Mouse (Mus musculus) limb, embryonic 14.5 days (tissue): ENCODE data around the gene Jchain. TPM values are rescaled to one million over a fixed set of nuclear protein-coding genes. Genes with fewer than 3 reads are reported as not detected.

ENCODE experiments used
- ATAC-seq: fragments of 200-750 bp; cut with Nextera tagmentation; 2 replicates; pipeline ENCODE4 v1.8.0; 2017; ENCODE audit warnings: low read depth, moderate number of reproducible peaks, moderate TSS enrichment; ENCODE audit not compliant: low FRiP score
- DNase-seq: peaks from one replicate; pipeline ENCODE4 v3.0.0-alpha.2; 2015; ENCODE audit warnings: low spot score
- H3K27ac ChIP-seq: fragments of 300-500 bp; sonication (generic); replicated peaks from 2 replicates; pipeline ENCODE4 v1.5.1; 2014; ENCODE audit warnings: low read depth, mild to moderate bottlenecking, low read length, moderate library complexity, mixed read lengths
- H3K27me3 ChIP-seq: fragments of 300-500 bp; sonication (generic); 2 replicates; pipeline ENCODE4 v1.6.1; 2014; ENCODE audit warnings: low read length, mixed read lengths; ENCODE audit not compliant: control insufficient read depth, insufficient read depth
- H3K36me3 ChIP-seq: fragments of 300-500 bp; sonication (generic); 2 replicates; pipeline ENCODE4 v1.6.1; 2014; ENCODE audit warnings: mild to moderate bottlenecking, low read length, moderate library complexity, mixed read lengths; ENCODE audit not compliant: control insufficient read depth, insufficient read depth
- H3K4me1 ChIP-seq: fragments of 300-500 bp; sonication (generic); 2 replicates; pipeline ENCODE4 v1.6.1; 2014; ENCODE audit warnings: antibody characterized with exemption, low read length, mixed read lengths; ENCODE audit not compliant: control insufficient read depth, insufficient read depth
- H3K4me2 ChIP-seq: fragments of 300-500 bp; sonication (generic); replicated peaks from 2 replicates; pipeline ENCODE4 v1.6.1; 2014; ENCODE audit warnings: low read depth, mild to moderate bottlenecking, low read length, moderate library complexity; ENCODE audit not compliant: severe bottlenecking
- H3K4me3 ChIP-seq: fragments of 300-500 bp; sonication (generic); replicated peaks from 2 replicates; pipeline ENCODE4 v1.5.1; 2014; ENCODE audit warnings: low read length
- H3K9ac ChIP-seq: fragments of 300-500 bp; sonication (generic); 2 replicates; pipeline ENCODE4 v1.6.1; 2014; ENCODE audit warnings: mild to moderate bottlenecking, low read depth, low read length, moderate library complexity; ENCODE audit not compliant: severe bottlenecking
- H3K9me3 ChIP-seq: fragments of 300-500 bp; sonication (generic); 2 replicates; pipeline ENCODE4 v1.6.1; 2016; ENCODE audit warnings: low read length; ENCODE audit not compliant: control insufficient read depth
- POLR2A ChIP-seq: fragments of 200-500 bp; IDR thresholded peaks from 2 replicates; pipeline ENCODE4 v1.8.0; 2012; ENCODE audit warnings: inconsistent platforms, mild to moderate bottlenecking, moderate library complexity, borderline replicate concordance; ENCODE audit not compliant: insufficient read depth, insufficient read length; ENCODE audit errors: extremely low read depth
- whole genome bisulfite sequencing: fragments of 180-500 bp; shearing (Covaris S2); extraction: QIAGEN DNeasy Blood & Tissue Kit; methylation state at CpG from one replicate; pipeline ENCODE4 v1.1.7; 2014; 5-methylcytosine and 5-hydroxymethylcytosine counted together
- polyA plus RNA-seq, 2 experiments: library from polyadenylated mRNA; depleted of rRNA in 1 of 2; stranded (reverse) in 1 of 2; unstranded in 1 of 2; fragments of >200 nt; fragmentation: Nextera tagmentation in 1 of 2; extraction: Ambion mirVana in 1 of 2; gene quantifications; 2 replicates each; pipeline versions ENCODE4 v1.2.1 to v1.2.3; 2012 to 2014

Gene Jchain
- polyA plus RNA-seq, 2 experiments: 0.36 to 0.53 TPM

DNA sequence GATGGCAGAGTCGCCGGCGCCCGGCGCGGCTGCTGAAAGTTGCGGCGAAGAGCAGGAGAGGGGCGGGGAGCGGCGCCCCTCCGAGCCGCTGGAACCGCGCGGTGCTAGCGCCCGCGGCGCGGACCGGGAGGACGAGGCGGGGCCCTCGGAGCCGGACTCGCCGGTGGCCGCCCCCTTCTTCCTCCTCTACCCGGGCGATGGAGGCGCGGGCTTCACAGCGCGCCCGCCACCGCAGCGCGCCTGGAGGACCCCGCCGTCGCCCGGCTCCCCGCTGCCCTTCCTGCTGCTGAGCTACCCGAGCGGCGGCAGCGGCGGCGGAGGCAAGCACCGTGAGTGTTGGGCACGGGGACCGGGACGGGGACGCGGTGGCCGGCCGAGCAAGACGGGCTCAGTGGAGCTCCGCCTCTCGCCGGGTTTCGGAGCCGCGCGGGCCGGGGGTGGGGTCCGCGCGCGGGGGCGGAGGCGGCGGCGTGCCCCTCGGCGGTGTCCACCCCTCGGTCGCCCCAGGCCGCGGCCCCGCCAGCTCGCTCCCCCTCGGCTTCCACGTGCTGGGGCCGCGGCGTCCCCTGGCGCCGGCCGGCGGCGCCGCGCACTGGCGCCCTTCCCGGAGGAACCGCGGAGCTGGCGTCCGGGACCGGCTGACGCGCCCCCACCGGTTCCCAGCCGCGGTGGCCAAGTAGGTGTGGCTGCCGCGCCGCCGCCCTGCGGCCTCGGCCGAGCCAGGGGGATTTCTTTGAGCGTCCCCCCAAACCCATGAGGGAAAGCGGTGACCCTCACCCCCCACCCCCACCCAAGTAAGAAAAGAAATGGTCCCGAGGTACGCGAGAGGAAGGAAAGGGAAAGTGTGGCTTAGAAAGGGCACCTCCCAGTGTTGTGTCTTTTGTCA lies 37.7 kb upstream of the Jchain start:
- no peaks in the 10 kb centered on the region; the same call in 1 of the 2 replicates for H3K36me3 ChIP-seq
- peak; percentile 38 for DNase-seq
- H3K4me2 ChIP-seq: peak overlapping the region; percentile 77
- peaks cover 3% of the 10 kb centered on the region; the same call in 1 of the 2 replicates for H3K4me1 ChIP-seq
- no peak for TF ChIP-seq POLR2A
- H3K4me3 ChIP-seq: peak overlapping the region; percentile 89
- peak overlapping the region; percentile 83 for H3K9ac ChIP-seq
- no peaks in the 10 kb centered on the region for H3K9me3 ChIP-seq
- ATAC-seq: peak; percentile 56
- H3K27ac ChIP-seq: peak overlapping the region; percentile 75
- WGBS: 1% methylated on average over 25 of the region's 119 CpGs
- no peaks in the 10 kb centered on the region for H3K27me3 ChIP-seq

DNA sequence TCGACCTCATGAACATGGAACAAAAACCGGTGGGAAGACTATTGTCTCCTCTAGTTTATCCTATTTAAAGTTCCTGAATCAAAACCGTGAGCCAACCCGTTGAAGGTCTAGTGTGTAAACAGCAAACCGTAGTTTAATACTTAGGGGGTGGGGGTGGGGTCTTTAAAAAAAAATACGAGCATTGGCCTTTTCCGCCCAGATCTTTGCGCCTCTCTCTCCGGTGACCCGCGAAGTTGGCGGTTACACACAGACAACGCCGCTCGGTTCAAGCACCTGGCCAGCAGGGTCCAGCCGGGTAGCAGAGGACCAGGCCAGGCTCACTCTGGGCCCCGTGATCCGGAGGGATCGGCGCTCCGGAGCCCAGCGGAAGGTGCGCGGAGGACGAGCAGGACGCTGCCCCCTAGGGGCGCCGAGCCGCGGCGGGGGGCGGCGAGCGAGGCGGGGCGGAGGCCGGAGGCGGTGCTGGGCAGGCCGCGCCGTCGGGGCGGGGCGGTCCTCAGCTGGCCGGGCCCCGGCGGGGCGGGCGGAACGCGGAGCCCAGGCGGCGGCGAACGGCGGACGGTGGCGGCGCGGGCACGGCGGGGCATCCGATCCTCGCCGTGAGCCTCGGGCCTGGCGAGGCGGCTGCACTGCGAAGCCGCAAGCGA lies 36.9 kb upstream of the Jchain start, which contains the start of gene Rufy3:
Rufy3 (plus strand) TSS at position 540 of the 647 bp plus-strand sequence.
- DNase-seq (peak; percentile 73), ATAC-seq (peak; percentile 88)
- Histone ChIP-seq H3K4me1 (peaks cover 3% of the 10 kb centered on the region; the same call in 1 of the 2 replicates), H3K4me2 (peak within 1 kb of the TSS; percentile 77), H3K27me3 (no peaks in the 10 kb centered on the region), H3K9me3 (no peaks in the 10 kb centered on the region), H3K9ac (peak within 1 kb of the TSS; percentile 83), H3K36me3 (no peaks in the 10 kb centered on the region; the same call in 1 of the 2 replicates), H3K4me3 (peak within 1 kb of the TSS; percentile 89), H3K27ac (peak within 1 kb of the TSS; percentile 75)
- WGBS: 1% methylated on average over 31 of the region's 71 CpGs
- TF ChIP-seq POLR2A: 0 out of 2 replicates have a peak, but pooled peaks have one; percentile 30

DNA sequence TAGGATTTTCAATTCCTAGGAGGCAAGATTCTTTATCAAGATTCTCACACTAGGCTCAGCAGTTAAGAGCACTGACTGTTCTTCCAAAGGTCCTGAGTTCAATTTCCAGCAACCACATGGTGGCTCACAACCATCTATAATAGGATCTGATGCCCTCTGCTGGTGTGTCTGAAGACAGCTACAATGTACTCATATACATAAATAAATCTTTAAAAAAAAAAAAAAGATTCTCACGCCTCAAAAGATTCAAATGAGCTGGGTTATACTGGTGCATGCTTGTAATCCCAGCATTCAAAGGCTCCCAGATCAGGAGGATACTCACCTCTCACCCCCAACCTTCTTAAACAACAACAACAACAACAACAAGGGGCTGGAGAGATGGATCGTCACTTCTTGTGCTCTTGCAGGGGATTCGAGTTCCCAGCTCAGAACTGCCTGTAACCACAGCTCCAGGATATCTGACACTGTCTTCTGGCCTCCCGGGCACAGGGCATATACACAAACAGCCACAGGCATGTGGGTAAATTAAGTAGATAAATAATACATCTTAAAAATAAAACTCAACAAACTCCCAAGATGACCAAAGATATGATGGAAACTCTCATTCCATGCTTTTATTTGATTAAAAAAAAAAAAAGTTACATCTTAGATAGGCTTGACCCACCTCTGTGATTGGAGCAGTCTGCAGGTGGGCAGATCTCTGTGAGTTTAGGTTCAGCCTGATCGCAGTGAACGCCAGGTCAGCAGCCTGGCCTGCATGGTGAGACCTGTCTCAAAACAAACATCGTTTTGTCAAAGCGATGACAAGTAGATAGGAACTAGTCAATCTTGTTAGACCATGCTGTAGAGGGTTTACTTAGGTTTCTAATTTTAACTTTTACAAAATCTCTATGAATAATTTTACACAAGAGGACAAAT lies 35.4 kb upstream of the Jchain start:
- H3K36me3 ChIP-seq: no peaks in the 10 kb centered on the region
- H3K9ac ChIP-seq: no peak overlapping the region
- H3K27ac ChIP-seq: no peak overlapping the region
- no peak for TF ChIP-seq POLR2A
- H3K9me3 ChIP-seq: no peaks in the 10 kb centered on the region
- no peaks in the 10 kb centered on the region for H3K27me3 ChIP-seq
- DNase-seq: no peak
- WGBS: 76% methylated on average over 8 of the region's 8 CpGs
- H3K4me1 ChIP-seq: peaks cover 3% of the 10 kb centered on the region; the same call in 1 of the 2 replicates
- H3K4me3 ChIP-seq: no peak overlapping the region
- H3K4me2 ChIP-seq: no peak overlapping the region
- ATAC-seq: no peak

DNA sequence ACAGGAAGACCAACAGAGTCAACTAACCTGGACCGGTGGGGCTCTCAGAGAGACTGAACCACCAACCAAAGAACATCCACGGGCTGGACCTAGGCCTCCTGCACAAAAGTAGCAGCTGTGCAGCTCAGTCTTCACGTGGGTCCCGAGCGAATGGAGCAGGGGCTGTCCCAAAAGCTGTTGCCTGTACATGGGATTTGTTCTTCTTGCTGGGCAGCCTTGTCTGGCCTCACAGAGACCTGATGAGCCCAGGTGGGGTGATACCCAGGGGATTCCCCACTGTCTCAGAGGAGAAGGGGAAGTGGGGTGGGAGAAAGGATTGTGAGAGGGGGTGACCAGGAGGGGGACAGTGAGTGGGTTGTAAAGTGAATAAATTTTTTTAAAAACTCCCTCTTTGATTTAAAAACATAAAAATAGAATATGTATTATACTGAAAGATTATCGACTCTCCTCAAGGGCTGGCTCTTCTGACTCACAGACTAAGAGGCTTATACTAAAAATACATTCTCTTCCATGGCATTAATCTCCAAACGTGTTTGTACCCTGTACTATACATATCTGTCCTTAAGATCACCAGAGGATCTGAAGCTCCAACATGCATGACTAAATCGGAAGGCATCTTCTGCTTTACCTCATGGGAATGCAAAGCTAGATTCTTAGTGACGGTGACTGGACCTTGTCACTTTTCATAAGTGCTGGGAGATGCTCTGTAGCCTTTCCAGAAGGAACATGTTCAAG lies 33.6 kb upstream of the Jchain start:
- Histone ChIP-seq H3K9ac (no peak overlapping the region), H3K4me2 (no peak overlapping the region), H3K9me3 (no peaks in the 10 kb centered on the region), H3K4me3 (no peak overlapping the region), H3K4me1 (peaks cover 2% of the 10 kb centered on the region; the same call in 1 of the 2 replicates), H3K27ac (no peak overlapping the region), H3K36me3 (no peaks in the 10 kb centered on the region), H3K27me3 (no peaks in the 10 kb centered on the region)
- WGBS: 81% methylated on average over 9 of the region's 9 CpGs
- DNase-seq (no peak), ATAC-seq (no peak)
- no peak for TF ChIP-seq POLR2A
